Mouse (Mus musculus): Measurements from ENCODE around the gene BC005624.
"Not testable (repeated sequence)": the region's sequence is repeated elsewhere in the genome, so short reads cannot be mapped to it uniquely, and the experiment has no call there.

BC005624 gene

GRCm38 (mm10) chr2:30983024-30983423 lies 1.0 kb upstream of the BC005624 start:
- no peak for DNase-seq (ENCODE audit: low spot score in 2 of 2)

GRCm38 (mm10) chr2:30967352-30968327 lies 14.4 kb downstream of the BC005624 start, which contains the start of gene Tor1a:
Gene Tor1a (minus strand): TSS chr2:30967933.
- DNase-seq (ENCODE audit: low spot score in 2 of 2): peak; percentile 84 to 89

GRCm38 (mm10) chr2:30966826-30967225 lies 15.2 kb downstream of the BC005624 start:
- DNase-seq (ENCODE audit: low spot score in 2 of 2): no peak

GRCm38 (mm10) chr2:30965627-30966026 lies 16.4 kb downstream of the BC005624 start:
- no peak for DNase-seq (ENCODE audit: low spot score in 2 of 2)

- no peak for DNase-seq (ENCODE audit: low spot score in 2 of 2)
Observed at GRCm38 (mm10) chr2:30962570-30963254, 19.3 kb downstream of the BC005624 start.

- DNase-seq (ENCODE audit: low spot score in 2 of 2): no peak
Observed at GRCm38 (mm10) chr2:30959856-30960255, 22.1 kb downstream of the BC005624 start.

GRCm38 (mm10) chr2:30958726-30959125 lies 23.3 kb downstream of the BC005624 start:
- DNase-seq (ENCODE audit: low spot score in 2 of 2): no peak

GRCm38 (mm10) chr2:30957511-30957910 lies 24.5 kb downstream of the BC005624 start:
- no peak for DNase-seq (ENCODE audit: low spot score in 2 of 2)

- DNase-seq (ENCODE audit: low spot score in 2 of 2): no peak
Observed at GRCm38 (mm10) chr2:30954797-30955196, 27.2 kb downstream of the BC005624 start.

- peak; percentile 74 to 79 for DNase-seq (ENCODE audit: low spot score in 2 of 2)
Observed at GRCm38 (mm10) chr2:30952824-30953490, 29.0 kb downstream of the BC005624 start, which contains the start of gene Tor1b. Gene Tor1b (plus strand): TSS chr2:30952959.

- DNase-seq (ENCODE audit: low spot score in 2 of 2): no peak
Observed at GRCm38 (mm10) chr2:30952457-30952823, 29.6 kb downstream of the BC005624 start.

GRCm38 (mm10) chr2:30942603-30943011 lies 39.4 kb downstream of the BC005624 start:
- peak in 1 of 2 experiments; percentile 51 for DNase-seq (ENCODE audit: low spot score in 2 of 2)

- DNase-seq (ENCODE audit: low spot score in 2 of 2): not testable (repeated sequence)
Observed at GRCm38 (mm10) chr2:30942116-30942515, 39.9 kb downstream of the BC005624 start.

GRCm38 (mm10) chr2:30941586-30941985 lies 40.4 kb downstream of the BC005624 start:
- DNase-seq (ENCODE audit: low spot score in 2 of 2): no peak

GRCm38 (mm10) chr2:30938574-30938991 lies 43.4 kb downstream of the BC005624 start:
- no peak for DNase-seq (ENCODE audit: low spot score in 2 of 2)

- no peak for DNase-seq (ENCODE audit: low spot score in 2 of 2)
Observed at GRCm38 (mm10) chr2:30937731-30938130, 44.3 kb downstream of the BC005624 start.

GRCm38 (mm10) chr2:30936808-30937207 lies 45.2 kb downstream of the BC005624 start:
- DNase-seq (ENCODE audit: low spot score in 2 of 2): no peak

GRCm38 (mm10) chr2:30933917-30934450 lies 48.0 kb downstream of the BC005624 start:
- DNase-seq (ENCODE audit: low spot score in 2 of 2): peak; percentile 67 to 83

GRCm38 (mm10) chr2:30933032-30933431 lies 49.0 kb downstream of the BC005624 start:
- DNase-seq (ENCODE audit: low spot score in 2 of 2): no peak

GRCm38 (mm10) chr2:30931922-30932321 lies 50.1 kb downstream of the BC005624 start:
- DNase-seq (ENCODE audit: low spot score in 2 of 2): no peak

- DNase-seq (ENCODE audit: low spot score in 2 of 2): not testable (repeated sequence)
Observed at GRCm38 (mm10) chr2:30930846-30931245, 51.2 kb downstream of the BC005624 start.
